Mouse (Mus musculus) limb, embryonic 12.5 days (tissue): ENCODE data around the gene Cfap157. TPM values are rescaled to one million over a fixed set of nuclear protein-coding genes. Genes with fewer than 3 reads are reported as not detected.

ENCODE experiments used
- ATAC-seq: fragments of 200-750 bp; cut with Nextera tagmentation; 2 replicates; pipeline ENCODE4 v1.8.0; 2017; ENCODE audit warnings: low read depth, moderate TSS enrichment; ENCODE audit not compliant: insufficient number of reproducible peaks, insufficient read depth, low FRiP score, low TSS enrichment
- H3K27ac ChIP-seq: fragments of 300-500 bp; sonication (generic); 2 replicates; pipeline ENCODE4 v1.5.1; 2016; ENCODE audit warnings: mild to moderate bottlenecking, moderate library complexity
- H3K27me3 ChIP-seq: fragments of 300-500 bp; sonication (generic); 2 replicates; pipeline ENCODE4 v1.6.1; 2016; ENCODE audit warnings: mild to moderate bottlenecking, moderate library complexity
- H3K36me3 ChIP-seq: fragments of 300-500 bp; sonication (generic); 2 replicates; pipeline ENCODE4 v1.6.1; 2016; ENCODE audit warnings: mild to moderate bottlenecking, moderate library complexity
- H3K4me1 ChIP-seq: fragments of 300-500 bp; sonication (generic); replicated peaks from 2 replicates; pipeline ENCODE4 v1.6.1; 2016
- H3K4me2 ChIP-seq: fragments of 300-500 bp; sonication (generic); 2 replicates; pipeline ENCODE4 v1.6.1; 2016; ENCODE audit warnings: mild to moderate bottlenecking, moderate library complexity
- H3K4me3 ChIP-seq: fragments of 300-500 bp; sonication (generic); replicated peaks from 2 replicates; pipeline ENCODE4 v1.5.1; 2016; ENCODE audit warnings: mild to moderate bottlenecking
- H3K9ac ChIP-seq: fragments of 300-500 bp; sonication (generic); replicated peaks from 2 replicates; pipeline ENCODE4 v1.6.1; 2016; ENCODE audit warnings: mild to moderate bottlenecking, moderate library complexity
- H3K9me3 ChIP-seq: fragments of 300-500 bp; sonication (generic); 2 replicates; pipeline ENCODE4 v1.6.1; 2016; ENCODE audit warnings: mild to moderate bottlenecking, moderate library complexity
- WGBS: fragments of 180-500 bp; shearing (Covaris S2); methylation state at CpG from one replicate; pipeline ENCODE4 v1.1.7; 2016; 5-methylcytosine and 5-hydroxymethylcytosine counted together
- polyA plus RNA-seq: library from polyadenylated mRNA; unstranded; fragments of >200 nt; fragmentation: Nextera tagmentation; extraction: Ambion mirVana; gene quantifications from 2 replicates; pipeline ENCODE4 v1.2.1, GENCODE M21; 2016

The Cfap157 gene
- polyA plus RNA-seq, 1 experiment from 2014 or later = 1.2 TPM

DNA sequence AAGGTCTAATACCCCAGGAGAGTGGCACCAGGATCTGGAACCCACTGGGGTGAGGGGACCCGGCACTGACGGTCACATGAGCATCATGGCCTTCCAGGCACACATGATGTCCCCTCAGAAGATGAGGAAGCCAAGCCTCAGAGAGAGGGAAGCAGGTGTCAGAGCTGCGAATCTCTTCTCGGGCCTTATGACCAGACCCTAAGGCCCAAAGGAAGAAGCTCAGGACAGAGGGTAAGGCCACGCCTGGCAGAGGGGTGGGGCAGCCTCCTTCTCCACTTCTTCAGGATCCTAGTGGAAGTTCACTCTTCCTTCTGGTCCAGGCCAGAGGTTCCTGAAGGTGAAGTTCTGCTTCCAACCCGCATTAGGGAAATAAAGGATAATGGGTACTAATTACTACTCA is 51.5 kb downstream of the Cfap157 start:
- 76% methylated on average over 6 of the region's 6 CpGs for WGBS
- 0 out of 2 replicates have a peak, but pooled peaks cover 4% of the 10 kb centered on the region for H3K36me3 ChIP-seq
- no peak for ATAC-seq
- peaks cover 55% of the 10 kb centered on the region for H3K4me1 ChIP-seq
- H3K9me3 ChIP-seq = no peaks in the 10 kb centered on the region
- no peak overlapping the region for H3K9ac ChIP-seq
- no peak overlapping the region for H3K4me3 ChIP-seq
- no peak overlapping the region for H3K4me2 ChIP-seq
- H3K27ac ChIP-seq = no peak overlapping the region
- no peaks in the 10 kb centered on the region for H3K27me3 ChIP-seq

DNA sequence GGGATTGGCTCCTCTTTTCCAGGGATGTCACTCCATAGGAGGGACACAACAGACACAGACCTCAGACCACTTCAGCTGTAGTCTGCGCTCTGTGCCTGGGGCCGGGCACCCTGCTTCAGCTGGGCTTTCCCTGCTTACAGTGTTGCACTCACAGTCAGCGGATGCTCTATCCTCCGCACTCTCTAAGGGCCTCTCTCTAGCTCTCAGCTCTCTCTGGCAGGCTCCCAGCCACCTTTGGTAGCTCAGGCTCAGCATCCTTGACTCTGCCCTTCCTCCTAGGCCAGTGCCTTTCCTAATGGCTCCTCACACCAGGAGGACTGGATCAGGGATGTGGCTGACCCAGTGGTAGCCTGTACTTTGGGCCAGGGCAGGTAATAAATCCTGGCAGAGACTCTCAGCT is 52.3 kb downstream of the Cfap157 start:
- Histone ChIP-seq H3K4me3 (no peak overlapping the region), H3K27ac (peak overlapping the region; percentile 87), H3K27me3 (no peaks in the 10 kb centered on the region), H3K9me3 (no peaks in the 10 kb centered on the region), H3K4me2 (peak overlapping the region; percentile 13; the same call in 1 of the 2 replicates), H3K9ac (no peak overlapping the region), H3K4me1 (peaks cover 57% of the 10 kb centered on the region), H3K36me3 (no peaks in the 10 kb centered on the region)
- no peak for ATAC-seq
- 66% methylated on average over 4 of the region's 4 CpGs for WGBS

DNA sequence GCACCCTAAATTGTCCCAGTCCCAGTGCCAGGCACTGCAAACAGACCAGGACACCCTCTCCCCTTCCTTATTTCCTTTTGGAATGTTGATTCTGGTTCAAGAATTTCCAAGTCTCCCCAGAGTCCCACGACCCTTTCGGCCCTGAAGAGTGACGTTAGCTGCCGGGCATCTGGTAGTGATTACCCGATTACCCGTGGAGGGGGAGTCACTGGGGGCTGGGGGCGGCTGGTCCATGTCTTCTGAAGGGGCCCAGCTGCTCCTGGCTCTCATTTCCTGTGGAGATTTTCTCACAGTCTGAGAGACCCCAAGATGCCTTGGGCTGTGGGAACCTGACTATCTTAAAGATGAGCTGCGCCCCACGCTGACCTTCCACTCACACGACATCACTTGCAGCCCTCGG is 53.4 kb downstream of the Cfap157 start:
- H3K4me1 ChIP-seq = peaks cover 54% of the 10 kb centered on the region
- peak overlapping the region; percentile 87 for H3K27ac ChIP-seq
- no peaks in the 10 kb centered on the region for H3K36me3 ChIP-seq
- H3K27me3 ChIP-seq = no peaks in the 10 kb centered on the region
- no peak overlapping the region; the same call in 1 of the 2 replicates for H3K9ac ChIP-seq
- no peaks in the 10 kb centered on the region for H3K9me3 ChIP-seq
- WGBS = 7% methylated on average over 11 of the region's 11 CpGs
- peak overlapping the region; percentile 41 for H3K4me2 ChIP-seq
- 0 out of 2 replicates have a peak overlapping the region, but pooled peaks have one; percentile 3 for H3K4me3 ChIP-seq
- ATAC-seq = no peak

DNA sequence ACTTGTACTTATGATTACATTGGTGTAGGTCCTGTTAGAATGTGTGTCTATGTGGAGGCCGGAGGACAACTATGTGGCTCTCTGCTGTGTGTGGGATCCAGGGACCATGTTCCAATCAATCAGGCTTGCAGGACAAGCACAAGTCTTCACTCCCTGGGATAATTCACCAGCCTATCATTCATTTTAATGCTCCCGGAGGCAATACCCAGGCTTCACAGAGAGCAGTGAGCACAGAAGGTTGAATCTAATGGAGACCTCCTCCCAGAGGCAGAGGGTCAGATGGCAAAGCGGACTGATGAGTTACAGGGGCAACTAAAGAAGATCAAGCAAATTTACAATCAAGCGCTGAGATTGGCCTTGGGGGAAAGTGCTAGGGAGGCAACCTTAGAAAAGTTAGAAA is 54.7 kb downstream of the Cfap157 start:
- Histone ChIP-seq H3K9me3 (no peaks in the 10 kb centered on the region), H3K4me2 (peak overlapping the region; percentile 41; the same call in 1 of the 2 replicates), H3K27ac (peak overlapping the region; percentile 87), H3K4me1 (peaks cover 47% of the 10 kb centered on the region), H3K36me3 (no peaks in the 10 kb centered on the region), H3K4me3 (no peak overlapping the region), H3K27me3 (no peaks in the 10 kb centered on the region), H3K9ac (no peak overlapping the region)
- no peak for ATAC-seq
- WGBS = 53% methylated on average over 4 of the region's 4 CpGs

DNA sequence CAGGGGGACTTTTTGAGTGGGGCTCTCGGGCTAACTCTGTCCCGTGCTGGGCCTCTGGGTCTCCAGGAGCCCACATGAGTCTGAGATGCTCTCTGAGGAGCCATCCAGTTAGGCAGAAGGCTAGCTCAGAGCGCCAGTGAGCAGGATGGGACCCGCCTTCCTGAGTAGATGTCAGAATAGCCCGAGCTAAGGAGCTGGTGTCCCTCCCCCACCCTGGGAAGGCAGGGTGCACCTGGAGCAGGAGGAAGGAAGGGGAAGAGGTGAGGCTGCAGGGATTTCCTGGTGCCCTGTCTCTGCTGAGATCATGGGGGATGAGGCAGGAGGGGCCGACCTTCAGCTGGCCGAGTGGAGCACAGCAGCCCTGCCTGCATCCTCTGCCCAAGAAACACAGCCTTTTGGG is 55.8 kb downstream of the Cfap157 start:
- ATAC-seq = no peak
- peak overlapping the region; percentile 62 for H3K4me2 ChIP-seq
- peak overlapping the region; percentile 24; the same call in 1 of the 2 replicates for H3K9ac ChIP-seq
- peak overlapping the region; percentile 87; the same call in 1 of the 2 replicates for H3K27ac ChIP-seq
- no peaks in the 10 kb centered on the region for H3K27me3 ChIP-seq
- H3K9me3 ChIP-seq = no peaks in the 10 kb centered on the region
- peaks cover 44% of the 10 kb centered on the region for H3K4me1 ChIP-seq
- H3K36me3 ChIP-seq = no peaks in the 10 kb centered on the region
- peak overlapping the region; percentile 39 for H3K4me3 ChIP-seq
- WGBS = 53% methylated on average over 7 of the region's 7 CpGs

DNA sequence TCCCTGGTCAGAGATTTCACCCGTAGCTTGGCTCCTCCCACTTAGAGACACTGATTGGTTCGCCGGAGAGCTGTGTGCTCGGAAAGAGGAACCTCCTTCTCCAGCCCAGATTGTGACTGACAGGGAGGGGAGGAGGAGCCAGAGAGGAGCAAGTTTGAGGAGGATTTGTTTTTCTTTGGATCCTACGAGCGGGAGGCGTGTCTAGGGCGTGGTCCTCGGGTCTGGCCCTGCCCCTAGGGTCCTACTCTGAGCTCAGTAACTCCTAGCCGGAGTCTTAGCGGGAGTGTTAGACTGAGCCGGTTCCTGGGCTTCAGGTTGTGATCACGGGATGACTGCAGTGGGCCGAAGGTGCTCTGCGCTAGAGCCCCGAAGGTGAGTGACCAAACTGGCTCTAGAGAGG is 56.8 kb downstream of the Cfap157 start:
- Histone ChIP-seq H3K9me3 (no peaks in the 10 kb centered on the region), H3K4me1 (peaks cover 44% of the 10 kb centered on the region), H3K4me2 (peak overlapping the region; percentile 62), H3K36me3 (no peaks in the 10 kb centered on the region), H3K27me3 (no peaks in the 10 kb centered on the region), H3K27ac (peak overlapping the region; percentile 53; the same call in 1 of the 2 replicates), H3K4me3 (peak overlapping the region; percentile 39), H3K9ac (peak overlapping the region; percentile 40; the same call in 1 of the 2 replicates)
- WGBS = 0% methylated on average over 16 of the region's 16 CpGs
- ATAC-seq = peak; percentile 94

Other genes starting within 250 kb of the Cfap157 start
- 12.3 and 16.0 TPM in 2 replicates for gene Fam102a, start 249.1 kb downstream of the Cfap157 start, polyA plus RNA-seq
- gene Dpm2, start 213.6 kb downstream of the Cfap157 start, polyA plus RNA-seq = 99.3 and 99.7 TPM in 2 replicates
- gene Pip5kl1, start 209.6 kb downstream of the Cfap157 start, polyA plus RNA-seq = 3.9 and 5.4 TPM in 2 replicates
- gene 9430097D07Rik, start 208.7 kb downstream of the Cfap157 start, polyA plus RNA-seq = 0.55 TPM in 1 of 2 replicates, not detected in the other
- gene St6galnac4, start 197.3 kb downstream of the Cfap157 start, polyA plus RNA-seq = 29.8 and 29.9 TPM in 2 replicates
- gene St6galnac6, start 184.7 kb downstream of the Cfap157 start, polyA plus RNA-seq = 23.4 and 23.7 TPM in 2 replicates
- 34.3 and 34.4 TPM in 2 replicates for gene Ak1, start 162.7 kb downstream of the Cfap157 start, polyA plus RNA-seq
- gene Eng, start 137.8 kb downstream of the Cfap157 start, polyA plus RNA-seq = 24.7 and 25.7 TPM in 2 replicates
- 31.0 and 32.9 TPM in 2 replicates for gene Fpgs, start 80.3 kb downstream of the Cfap157 start, polyA plus RNA-seq
- gene Cdk9, start 71.4 kb downstream of the Cfap157 start, polyA plus RNA-seq = 129 and 136 TPM in 2 replicates
- gene Sh2d3c, start 63.4 kb downstream of the Cfap157 start, polyA plus RNA-seq = 17.0 and 17.1 TPM in 2 replicates
- gene 6330409D20Rik, start 43.4 kb downstream of the Cfap157 start, polyA plus RNA-seq = not detected in 2 replicates
- gene Tor2a, start 27.2 kb downstream of the Cfap157 start, polyA plus RNA-seq = 58.8 and 62.7 TPM in 2 replicates
- gene Ttc16, start 8.8 kb downstream of the Cfap157 start, polyA plus RNA-seq = 0.28 and 0.35 TPM in 2 replicates
- gene Ptrh1, start 8.6 kb downstream of the Cfap157 start, polyA plus RNA-seq = 3.8 and 4.2 TPM in 2 replicates
- gene Stxbp1, start 62.8 kb upstream of the Cfap157 start, polyA plus RNA-seq = 18.8 and 20.0 TPM in 2 replicates
- gene Fam129b, start 91.7 kb upstream of the Cfap157 start, polyA plus RNA-seq = 48.0 and 48.1 TPM in 2 replicates
- gene Rpl12, start 177.1 kb upstream of the Cfap157 start, polyA plus RNA-seq = 184 and 185 TPM in 2 replicates
- 10.4 and 11.8 TPM in 2 replicates for gene Lrsam1, start 177.2 kb upstream of the Cfap157 start, polyA plus RNA-seq
- gene Slc2a8, start 197.7 kb upstream of the Cfap157 start, polyA plus RNA-seq = 25.4 and 25.7 TPM in 2 replicates